Mouse (Mus musculus): ENCODE results near the gene Zfhx3.

GRCm38 (mm10) chr8:108838761-108839160 lies 896.3 kb downstream of the Zfhx3 start:
- TF ChIP-seq POLR2A (IDR thresholded peaks at IDR 0.05; ENCODE audit: borderline replicate concordance, control insufficient read depth, low read depth, low read length), result no peak
- TF ChIP-seq CTCF (IDR thresholded peaks at IDR 0.05; ENCODE audit: control insufficient read depth, insufficient read depth, low read length), result no peak
